Mouse (Mus musculus) small intestine, adult 2 months (tissue): ENCODE results near the gene Vcan.

ENCODE experiments used
- CTCF ChIP-seq: fragments of 200-500 bp; IDR thresholded peaks from 2 replicates; pipeline ENCODE4 v1.5.1; 2012; ENCODE audit warnings: low read depth, mild to moderate bottlenecking, control low read depth, inconsistent platforms, low read length, moderate library complexity, mixed read lengths; ENCODE audit not compliant: insufficient replicate concordance, insufficient read length; ENCODE audit errors: extremely low read depth
- POLR2A ChIP-seq: fragments of 200-500 bp; IDR thresholded peaks from 2 replicates; pipeline ENCODE4 v1.6.1; 2012; ENCODE audit warnings: low read depth, mild to moderate bottlenecking, control low read depth, inconsistent platforms, low read length, moderate library complexity

- TF ChIP-seq CTCF (peak; percentile 5; the same call in 1 of the 2 replicates), POLR2A (no peak)
These were observed 1.8 kb downstream of the Vcan start for GRCm38 (mm10) chr13:89740243-89741115.
